Mouse (Mus musculus) kidney, postnatal 4 days (tissue): ENCODE results near the gene Nup210l.
A peak's percentile ranks its signal among the peaks of the same experiment; 100 is the strongest.
"Not testable (repeated sequence)": the region's sequence is repeated elsewhere in the genome, so short reads cannot be mapped to it uniquely, and the experiment has no call there.

Source experiments
- DNase-seq, 2 experiments: peaks; one replicate each; pipeline ENCODE4 v3.0.0; 2021; ENCODE audit warnings: mixed read lengths in 2 of 2

Nup210l gene

DNA sequence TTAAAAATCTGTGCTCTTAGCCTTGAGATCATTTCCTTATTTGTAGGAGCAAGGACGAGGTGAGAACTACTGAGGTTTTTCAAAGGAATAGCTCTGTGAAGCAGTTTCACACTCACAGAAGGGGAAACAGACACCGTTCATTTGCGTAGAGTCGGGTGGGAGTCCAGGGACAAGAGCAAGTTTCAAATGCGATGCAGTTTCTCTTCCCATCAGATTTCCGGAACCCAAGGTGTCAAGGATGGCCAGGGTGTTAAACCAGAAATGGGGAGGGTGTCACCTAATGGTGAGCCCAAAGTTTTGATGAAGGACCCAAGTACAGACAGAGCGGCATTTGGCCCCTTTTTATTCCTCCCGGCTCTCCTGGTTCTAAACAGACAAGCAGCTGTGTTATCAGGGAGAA is 127.1 kb downstream of the Nup210l start:
- no peak for DNase-seq

DNA sequence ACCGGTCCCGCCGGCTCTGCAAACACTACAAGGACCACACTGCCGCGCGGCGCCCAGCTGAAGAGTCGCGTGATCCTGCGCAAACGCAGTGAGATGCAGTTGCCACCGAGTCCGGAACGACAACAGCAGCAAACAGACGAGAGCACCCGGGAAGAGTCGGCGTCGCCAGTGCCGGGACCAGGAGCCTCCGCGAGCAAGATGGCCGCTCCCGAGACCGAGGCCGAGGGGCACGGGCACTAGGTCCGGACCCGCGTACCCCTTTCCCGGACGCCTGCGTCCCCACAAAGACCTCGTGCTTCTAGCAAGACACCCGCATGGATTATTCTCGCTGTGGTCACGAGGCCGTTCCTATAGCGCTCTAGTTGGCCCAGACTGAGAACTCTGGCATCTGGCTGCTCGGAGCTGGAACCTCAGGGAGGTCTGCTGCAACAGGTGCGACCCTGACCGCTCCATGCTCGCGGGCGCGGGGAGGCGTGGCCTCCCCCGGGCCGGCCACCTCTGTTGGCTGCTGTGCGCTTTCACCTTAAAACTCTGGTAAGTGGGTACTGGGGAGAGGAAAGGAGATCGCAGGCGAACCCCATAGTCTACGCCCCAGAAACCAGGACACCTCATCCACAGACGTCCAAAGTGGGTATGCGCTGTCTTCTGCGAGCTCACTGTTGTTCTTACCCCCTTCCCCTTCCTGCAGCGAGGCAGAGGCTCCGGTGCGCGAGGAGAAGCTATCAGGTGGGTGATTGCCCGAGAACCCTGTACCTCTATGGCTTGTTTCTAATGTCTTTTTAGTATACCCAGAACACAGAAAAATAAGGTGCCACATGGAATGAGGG is 127.8 kb downstream of the Nup210l start, which contains the start of gene Jtb:
Gene Jtb, plus strand, starts transcription at position 91 of the 827 bp plus-strand sequence.
- peak; percentile 93 to 96 for DNase-seq

DNA sequence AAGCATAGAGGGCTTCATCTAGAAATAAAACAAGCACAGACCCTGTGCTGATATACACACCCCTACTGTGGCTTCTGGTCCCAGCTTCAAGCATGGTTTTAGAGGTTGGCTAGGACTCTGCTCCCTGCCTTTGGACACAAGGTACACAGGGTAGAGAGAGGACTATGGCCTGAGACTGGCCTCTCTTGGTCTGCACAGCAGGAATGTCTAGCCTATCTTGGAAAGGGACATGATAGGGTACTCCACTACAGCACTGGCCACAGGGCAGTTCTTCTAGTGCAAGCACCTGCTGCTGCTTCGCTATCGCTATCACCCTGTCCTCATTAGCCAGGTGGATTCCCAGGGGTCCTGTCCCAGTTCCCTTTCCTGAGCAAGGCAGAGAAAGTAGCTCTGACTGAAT is 137.3 kb downstream of the Nup210l start:
- no peak for DNase-seq

DNA sequence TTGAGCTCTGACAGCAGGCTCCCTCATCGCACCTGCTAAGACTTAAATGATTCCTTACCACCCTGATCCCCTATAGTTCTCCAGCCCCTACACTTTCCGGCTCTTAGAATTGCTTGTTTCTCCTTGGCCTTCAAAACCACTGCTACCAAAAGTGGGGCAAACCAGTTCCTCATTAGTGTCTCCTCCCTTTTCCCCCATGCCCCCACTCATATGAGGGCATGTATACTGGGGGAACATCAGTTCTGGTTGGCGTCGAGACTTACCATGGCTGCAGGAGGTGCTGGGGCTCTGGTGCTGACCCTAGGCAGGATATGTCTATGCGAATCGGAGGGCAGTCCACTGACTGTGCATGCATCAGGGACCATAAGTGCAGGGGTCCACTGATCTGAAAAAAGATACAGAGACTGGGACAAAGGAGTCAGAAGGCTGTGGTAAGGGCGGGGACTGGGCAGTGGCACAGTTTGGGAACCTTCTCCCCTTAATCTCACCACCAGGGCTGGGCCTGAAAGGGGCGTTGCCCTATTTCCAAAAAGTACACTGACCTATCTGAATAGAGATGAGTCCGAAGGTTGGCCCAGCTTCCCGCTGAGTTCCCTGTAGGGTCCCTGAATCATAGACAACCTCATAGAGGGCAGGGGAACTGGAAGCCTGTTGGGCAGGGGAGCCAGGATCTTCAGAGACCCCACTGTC is 137.9 kb downstream of the Nup210l start:
- DNase-seq = no peak

DNA sequence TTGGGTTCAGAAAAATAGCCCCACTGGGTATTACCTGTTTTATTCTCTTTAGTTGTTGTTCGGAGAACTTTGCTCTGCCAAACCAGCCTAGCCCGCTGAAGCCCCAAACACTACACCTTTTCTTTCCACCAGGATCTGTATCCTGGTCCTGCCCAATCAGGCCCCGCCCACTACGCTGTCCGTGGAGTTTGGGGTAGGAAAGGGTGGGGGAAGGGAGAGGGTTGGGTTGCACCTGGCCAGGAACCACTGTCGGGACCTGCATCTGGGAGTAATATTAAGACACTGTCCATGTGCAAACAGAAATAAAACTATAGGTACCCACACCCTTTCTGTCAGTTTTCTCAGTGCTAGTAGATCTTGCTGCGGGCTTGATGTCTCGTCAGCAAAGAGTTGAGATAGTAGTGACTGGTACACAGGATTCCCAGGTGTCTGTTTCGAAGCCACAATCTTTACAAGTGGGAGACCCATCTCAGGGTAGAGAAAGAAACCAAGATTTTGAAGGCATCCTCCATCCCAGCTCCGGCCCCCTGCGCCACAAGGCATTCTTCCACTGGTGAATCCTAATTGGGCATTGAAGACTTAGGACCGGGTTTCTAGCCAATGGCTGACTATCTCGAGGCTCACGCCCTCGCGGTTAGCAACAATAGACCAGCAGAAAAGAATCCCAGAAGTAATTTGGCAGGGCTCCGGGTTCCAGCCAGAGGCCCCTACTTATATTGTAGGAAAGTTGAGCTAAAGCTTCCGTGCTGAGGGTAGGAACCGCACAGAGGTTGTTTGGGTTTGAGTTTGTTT is 139.2 kb downstream of the Nup210l start, which contains the start of gene Creb3l4:
Gene Creb3l4, minus strand, starts transcription at position 529 of the 792 bp plus-strand sequence.
- DNase-seq = peak; percentile 68 to 77

DNA sequence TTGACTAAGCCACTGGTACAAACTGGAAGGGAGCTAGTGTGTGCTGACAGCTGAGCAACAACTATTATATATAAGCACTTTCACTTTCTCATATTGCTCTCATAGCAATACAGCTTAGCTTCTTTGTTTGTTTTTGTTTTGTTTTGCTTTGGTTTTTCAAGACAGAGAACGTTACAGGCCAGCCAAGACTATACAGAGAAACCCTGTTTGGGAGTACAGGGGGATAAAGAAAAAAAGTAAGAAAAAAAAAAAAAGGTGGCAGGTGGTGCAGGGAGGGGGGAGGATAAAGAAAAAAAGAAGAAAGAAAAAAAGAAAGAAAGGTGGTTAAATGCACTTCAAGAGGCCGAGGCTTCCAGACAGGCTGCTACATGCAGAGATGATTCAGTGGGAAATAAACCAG is 141.5 kb downstream of the Nup210l start:
- no peak for DNase-seq

DNA sequence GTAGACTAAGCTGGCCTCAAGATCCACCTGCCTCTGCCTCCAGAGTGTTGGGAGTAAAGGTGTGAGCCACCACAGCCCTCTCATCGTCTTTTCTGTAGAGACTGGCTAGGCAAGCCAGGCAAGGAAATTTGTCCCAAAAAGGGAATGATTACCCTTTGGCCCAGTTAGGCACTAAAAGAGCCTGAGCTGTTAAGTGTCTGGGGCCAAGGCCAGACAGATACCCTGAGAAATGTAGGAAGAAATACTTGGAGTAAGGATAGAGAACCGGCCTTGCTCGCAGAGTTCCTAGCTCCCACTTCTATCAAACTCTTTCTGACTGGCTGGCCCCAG is 143.7 kb downstream of the Nup210l start:
- no peak for DNase-seq

DNA sequence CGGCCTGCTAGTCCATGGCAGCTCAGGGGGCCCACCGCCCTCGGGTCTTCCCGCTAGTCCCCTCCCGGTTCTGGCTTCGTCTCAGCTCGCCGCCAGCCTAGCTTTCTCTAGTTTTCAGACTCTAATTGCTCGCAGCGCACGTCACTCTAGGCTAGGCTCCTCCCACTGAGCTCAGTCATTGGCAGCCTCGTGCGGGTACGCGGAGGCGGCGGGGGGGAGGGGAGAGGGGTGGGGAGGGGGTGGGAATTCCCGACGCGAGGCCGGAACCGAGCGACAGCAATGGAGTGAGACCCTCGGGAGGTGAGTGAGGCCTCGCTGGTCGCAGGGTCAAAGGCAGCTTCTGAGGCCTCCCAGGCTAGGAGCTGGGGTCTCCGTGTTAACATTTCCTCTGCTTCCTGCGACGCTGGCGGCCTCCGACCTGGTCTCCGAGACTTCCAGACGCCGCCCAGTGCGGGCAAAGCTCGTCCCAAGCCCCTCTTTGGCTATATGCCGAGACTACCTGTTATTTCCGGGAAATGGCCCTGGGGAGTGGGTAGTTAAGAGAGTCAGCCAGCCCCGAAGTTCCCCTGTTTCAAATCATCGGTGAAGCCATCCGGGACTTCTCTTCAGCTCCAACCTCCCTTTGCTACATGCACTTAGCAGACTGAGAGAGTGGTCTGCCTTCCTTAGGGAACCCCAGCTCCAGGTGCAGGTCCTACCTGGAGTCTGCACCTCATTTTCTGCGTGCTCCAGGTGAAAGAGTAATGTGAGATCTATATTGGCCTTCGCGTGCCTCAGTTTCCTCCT is 144.2 kb downstream of the Nup210l start, which contains the start of gene Slc39a1:
Gene Slc39a1, plus strand, starts transcription at position 213 of the 786 bp plus-strand sequence.
- DNase-seq = peak; percentile 95 to 97

DNA sequence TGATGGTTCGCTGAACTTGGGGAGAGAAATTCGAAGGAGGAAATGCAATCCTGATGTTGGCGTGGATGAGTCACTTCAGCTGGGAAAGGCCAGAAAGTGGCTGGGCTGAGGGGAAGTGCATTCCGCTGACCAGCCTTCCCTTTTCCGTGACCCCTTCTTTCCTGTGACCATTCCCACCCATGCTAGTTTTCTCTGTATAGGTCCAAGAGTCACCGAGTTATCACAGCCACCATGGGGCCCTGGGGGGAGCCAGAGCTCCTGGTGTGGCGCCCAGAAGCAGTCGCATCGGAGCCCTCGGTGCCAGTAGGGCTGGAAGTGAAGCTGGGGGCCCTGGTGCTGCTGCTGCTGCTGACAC is 144.8 kb downstream of the Nup210l start:
- DNase-seq = peak; percentile 47 to 71

DNA sequence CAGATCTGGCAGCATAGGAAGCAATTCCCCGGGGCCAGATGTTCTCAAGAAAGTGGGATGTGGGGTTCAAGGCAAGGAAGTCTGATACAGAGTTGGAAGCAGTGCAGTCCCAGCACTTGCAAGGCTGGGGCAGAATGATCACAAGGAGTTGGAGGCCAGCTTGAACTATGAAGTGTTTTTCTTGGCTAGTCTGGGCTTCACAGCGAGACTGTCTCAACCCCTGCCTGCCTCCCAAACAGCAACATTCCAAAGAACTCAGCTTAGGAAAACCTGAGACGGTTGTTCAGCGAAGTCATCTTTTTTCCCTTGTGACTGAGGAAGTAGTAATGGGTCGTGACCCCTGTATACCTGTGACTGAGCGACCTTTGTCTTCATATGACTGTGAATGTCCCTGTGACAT is 146.9 kb downstream of the Nup210l start:
- no peak for DNase-seq

DNA sequence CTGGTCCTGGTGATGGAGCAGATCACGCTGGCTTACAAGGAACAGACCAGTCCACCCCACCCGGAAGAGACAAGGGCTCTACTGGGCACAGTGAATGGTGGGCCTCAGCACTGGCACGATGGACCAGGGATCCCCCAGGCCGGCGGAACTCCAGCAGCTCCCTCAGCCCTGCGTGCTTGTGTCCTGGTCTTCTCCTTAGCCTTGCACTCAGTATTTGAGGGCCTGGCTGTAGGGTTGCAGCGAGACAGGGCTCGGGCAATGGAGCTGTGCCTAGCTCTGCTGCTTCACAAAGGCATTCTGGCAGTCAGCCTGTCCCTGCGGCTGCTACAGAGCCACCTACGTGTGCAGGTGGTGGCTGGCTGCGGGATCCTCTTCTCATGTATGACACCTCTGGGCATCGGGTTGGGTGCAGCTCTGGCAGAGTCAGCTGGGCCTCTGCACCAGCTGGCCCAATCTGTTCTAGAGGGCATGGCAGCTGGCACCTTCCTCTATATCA is 147.8 kb downstream of the Nup210l start:
- not testable (repeated sequence) for DNase-seq

DNA sequence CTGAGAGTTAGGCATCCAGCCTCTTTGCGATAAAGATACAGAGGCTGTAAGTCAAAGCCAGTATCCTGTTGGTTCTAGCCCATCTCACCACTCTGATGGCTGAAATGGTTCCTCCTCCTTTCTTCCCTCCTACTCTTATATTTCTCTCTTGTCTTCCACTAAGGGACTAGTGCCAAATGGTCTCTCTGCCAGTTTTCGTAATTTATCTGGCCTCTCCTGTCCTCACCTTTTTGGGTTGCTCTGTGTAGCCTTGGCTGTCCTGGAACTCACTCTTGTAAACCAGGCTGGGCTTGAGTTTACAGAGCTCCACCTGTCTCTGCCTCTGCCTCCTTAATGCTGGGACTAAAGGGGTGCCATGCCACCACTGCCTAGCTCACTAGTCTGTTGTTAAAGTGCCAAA is 148.7 kb downstream of the Nup210l start:
- not testable (repeated sequence) for DNase-seq

DNA sequence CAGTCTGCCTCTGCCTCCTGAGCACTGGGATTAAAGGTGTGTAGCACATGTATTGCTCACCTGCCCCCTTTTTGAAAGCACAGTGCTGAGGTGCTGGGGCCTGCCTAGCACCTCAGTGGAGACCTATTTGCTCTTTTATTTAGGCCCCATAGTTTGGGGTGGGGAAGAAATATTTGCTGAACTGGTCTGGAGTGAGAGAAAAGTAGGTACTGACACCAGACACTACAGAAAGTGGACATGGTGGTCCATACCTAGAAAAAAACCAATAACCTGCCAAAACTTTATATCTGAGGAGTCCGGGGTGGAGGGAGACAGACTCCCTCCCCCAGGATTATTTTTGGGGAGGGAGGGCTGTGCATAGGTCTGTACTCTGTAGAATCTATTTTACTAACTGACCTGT is 149.2 kb downstream of the Nup210l start:
- DNase-seq = not testable (repeated sequence)

DNA sequence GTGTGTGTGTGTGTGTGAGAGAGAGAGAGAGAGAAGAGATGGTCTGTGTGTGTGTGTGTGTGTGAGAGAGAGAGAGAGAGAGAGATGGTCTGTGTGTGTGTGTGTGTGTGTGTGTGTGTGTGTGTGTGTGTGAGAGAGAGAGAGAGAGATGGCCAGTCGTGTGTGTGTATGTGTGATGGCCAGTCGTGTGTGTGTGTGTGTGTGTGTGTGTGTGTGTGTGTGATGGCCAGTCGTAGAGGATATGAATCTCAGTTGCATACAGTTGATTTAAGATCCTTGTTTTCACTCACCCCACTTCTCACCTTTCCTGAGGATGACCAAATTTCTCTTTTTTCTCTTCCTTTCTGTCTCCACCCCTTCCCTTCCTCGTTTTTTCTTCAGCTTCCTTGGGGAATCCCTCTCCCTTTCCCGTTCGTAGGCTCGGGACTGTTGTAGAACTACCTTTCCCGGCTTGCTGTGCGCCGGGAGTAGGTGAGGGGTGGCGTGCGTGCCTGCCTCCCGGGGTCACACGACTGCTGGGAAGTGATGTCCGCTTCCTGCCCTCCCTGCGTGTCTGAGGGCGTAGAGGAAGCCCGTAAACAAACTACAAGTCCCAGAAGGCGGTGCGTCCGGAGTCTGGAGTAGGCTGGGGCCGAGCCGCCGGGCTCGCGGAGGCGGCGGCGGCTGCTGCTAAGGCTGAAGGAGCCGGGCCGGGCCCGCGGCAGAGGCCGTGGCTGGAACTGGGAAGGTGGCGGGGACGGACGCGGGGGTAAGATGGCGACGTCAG is 149.9 kb downstream of the Nup210l start, which contains the start of gene Crtc2:
Gene Crtc2, plus strand, starts transcription at position 511 of the 766 bp plus-strand sequence.
- peak; percentile 94 to 97 for DNase-seq

DNA sequence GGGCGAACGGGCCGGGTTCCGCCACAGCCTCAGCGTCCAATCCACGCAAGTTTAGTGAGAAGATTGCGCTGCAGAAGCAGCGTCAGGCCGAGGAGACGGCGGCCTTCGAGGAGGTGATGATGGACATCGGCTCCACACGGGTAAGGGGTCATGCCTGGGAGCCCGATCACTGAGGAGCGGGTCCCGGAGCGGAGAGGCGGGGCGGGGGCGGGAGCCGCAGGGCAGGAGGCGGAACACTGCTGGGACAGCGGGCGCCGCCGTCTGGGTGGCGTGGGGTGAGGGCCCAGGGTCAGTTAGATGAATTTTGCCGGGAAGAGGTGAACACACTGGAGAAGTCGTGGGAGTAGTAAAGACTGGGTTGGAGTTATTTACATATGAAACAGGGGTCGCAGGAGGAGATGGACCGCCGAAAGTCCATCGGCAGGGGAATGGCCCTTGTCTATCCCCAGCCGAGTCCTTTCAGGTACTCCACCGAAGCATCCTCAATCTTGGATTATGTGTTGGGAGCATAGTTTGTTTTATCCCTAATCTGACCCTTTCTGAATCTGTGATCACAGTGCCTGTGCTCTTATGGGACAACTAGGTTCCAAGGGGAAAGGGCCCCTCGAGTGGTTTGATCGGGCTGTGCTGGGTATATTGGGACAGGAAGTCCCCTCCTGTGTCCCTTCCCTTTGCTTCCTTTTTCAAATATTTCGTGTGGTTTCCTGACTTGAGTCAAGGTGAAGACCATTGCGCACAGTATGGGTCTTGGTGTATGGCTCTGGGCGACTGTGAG is 150.7 kb downstream of the Nup210l start:
- DNase-seq = no peak

DNA sequence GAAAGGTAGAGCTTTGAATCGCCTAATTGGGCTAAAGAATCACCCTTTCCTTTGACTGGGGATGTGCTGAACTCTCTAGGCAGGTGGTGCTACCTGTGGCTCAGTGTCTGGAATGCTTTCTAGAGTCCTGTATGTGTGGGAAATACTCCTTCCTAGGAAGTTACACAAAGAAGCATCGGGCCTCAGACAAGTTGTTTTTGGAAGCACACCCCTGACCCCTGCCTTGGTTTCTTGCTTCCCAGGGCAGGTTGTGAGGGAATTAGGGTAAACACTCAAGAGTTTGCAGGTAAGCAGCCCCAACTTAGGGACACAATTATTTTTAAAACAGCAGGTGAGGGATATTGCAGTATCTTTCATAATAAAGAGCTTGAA is 151.2 kb downstream of the Nup210l start:
- no peak for DNase-seq

DNA sequence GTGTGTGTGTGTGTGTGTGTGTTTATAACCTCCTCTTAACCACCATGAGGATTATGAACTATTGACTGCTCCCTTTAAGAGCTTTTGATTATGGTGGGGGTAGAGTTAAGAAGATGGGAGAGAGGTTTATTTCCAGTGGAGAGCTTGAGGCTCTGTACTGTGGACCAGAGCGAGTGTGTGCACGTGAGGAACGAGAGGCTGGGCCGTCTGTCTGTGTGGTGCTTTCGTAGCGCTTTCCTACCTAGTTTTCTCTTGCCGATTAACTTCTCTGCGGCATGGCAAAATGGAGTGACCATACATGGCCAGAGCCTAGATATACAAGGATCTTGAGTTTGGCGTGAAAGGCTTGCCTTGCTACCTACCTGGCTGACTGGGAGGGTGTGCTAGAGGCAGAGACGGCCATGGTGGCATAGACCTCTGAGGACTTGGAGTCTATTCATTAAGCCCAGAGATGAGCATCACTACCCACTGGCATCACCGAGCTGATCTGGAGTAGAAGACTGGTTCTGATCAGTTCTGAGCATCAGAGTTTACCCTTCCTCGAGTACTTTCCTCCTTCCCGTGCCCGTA is 151.9 kb downstream of the Nup210l start:
- DNase-seq = no peak

DNA sequence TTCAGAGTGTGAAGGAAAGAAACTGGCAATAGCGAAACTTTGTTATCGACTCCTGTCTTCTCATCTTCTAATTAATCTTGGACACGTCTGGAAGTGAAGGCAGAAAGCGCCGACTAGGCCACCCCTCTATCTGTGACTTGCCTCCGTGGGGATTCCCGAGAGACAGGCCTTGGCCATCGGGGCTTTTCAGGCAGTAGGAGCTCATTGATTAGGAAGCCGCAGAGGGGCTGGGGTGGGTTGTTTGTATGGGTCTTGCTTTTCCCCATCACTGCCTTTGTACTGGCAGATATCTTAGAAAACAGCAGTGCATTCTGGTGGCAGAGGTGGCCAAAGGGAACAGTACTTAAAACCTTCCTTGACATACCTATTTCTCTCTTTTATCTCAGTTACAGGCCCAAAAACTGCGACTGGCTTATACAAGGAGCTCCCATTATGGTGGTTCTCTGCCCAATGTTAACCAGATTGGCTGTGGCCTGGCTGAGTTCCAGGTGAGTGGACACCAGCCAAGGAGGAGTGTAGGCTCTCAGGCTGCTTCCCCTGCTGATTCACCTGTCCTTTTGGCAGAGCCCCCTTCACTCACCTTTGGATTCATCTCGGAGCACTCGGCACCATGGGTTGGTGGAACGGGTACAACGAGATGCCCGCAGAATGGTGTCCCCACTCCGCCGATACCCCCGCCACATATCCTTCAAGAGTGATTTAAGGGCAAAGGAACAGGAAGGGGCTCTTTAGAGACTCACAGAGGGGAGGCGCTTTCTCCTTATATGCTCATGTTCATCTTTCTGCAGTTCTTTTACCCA is 153.0 kb downstream of the Nup210l start:
- no peak for DNase-seq

DNA sequence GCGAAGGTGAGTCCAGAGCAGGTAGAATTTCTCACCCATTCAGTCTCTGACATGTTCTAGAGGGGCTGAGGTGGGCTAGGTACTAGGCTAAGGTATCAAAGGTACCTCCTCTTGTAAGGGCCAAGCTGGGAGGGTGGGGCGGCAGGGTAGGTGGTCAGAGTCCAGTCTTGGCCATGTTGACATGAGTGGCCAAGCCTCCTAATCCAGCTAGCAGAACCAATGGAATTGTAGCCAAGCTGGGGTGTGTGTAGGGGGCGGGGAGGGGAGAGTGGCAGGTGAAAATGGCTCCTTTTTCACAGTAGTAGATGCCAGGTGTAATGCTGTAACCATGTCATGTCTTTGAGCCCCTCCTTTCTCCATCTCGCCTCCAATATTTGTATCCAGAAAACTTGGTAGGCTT is 154.6 kb downstream of the Nup210l start:
- no peak for DNase-seq
